Mouse (Mus musculus): ENCODE results near the gene Gm8947. TPM values are rescaled to one million over a fixed set of nuclear protein-coding genes. Genes with fewer than 3 reads are reported as not detected.
"Not testable (repeated sequence)": the region's sequence is repeated elsewhere in the genome, so short reads cannot be mapped to it uniquely, and the experiment has no call there.

Gene Gm8947
- polyA plus RNA-seq, 1 experiment: not detected

- not testable (repeated sequence) for H3K4me1 ChIP-seq (ENCODE audit: control insufficient read depth, insufficient read depth, insufficient read length, low read length); H3K4me3 ChIP-seq (ENCODE audit: insufficient read depth, low read depth, low read length); H3K27ac ChIP-seq (replicated peaks; ENCODE audit: low read depth, low read length)
Measured at GRCm38 (mm10) chr1:151203818-151204217, 11.6 kb downstream of the Gm8947 start, which contains the start of gene 3110040M04Rik. Gene 3110040M04Rik, plus strand, starts transcription at chr1:151204121.

GRCm38 (mm10) chr1:151208493-151208892 lies 16.3 kb downstream of the Gm8947 start:
- H3K27ac ChIP-seq (replicated peaks; ENCODE audit: low read depth, low read length): not testable (repeated sequence)

GRCm38 (mm10) chr1:151208944-151209343 lies 16.8 kb downstream of the Gm8947 start:
- H3K4me1 ChIP-seq (ENCODE audit: control insufficient read depth, insufficient read depth, insufficient read length, low read length); H3K4me3 ChIP-seq (ENCODE audit: insufficient read depth, low read depth, low read length); H3K27ac ChIP-seq (replicated peaks; ENCODE audit: low read depth, low read length): not testable (repeated sequence)

More at GRCm38 (mm10) chr1:151208493-151208892, 16.3 kb downstream of the Gm8947 start:
- H3K4me1 ChIP-seq (ENCODE audit: control insufficient read depth, insufficient read depth, insufficient read length, low read length); H3K4me3 ChIP-seq (ENCODE audit: insufficient read depth, low read depth, low read length): not testable (repeated sequence)

GRCm38 (mm10) chr1:151209824-151210355 lies 17.7 kb downstream of the Gm8947 start, which contains the start of gene Gm47996:
Gene Gm47996, plus strand, starts transcription at chr1:151210131.
- H3K4me1 ChIP-seq (ENCODE audit: control insufficient read depth, insufficient read depth, insufficient read length, low read length); H3K27ac ChIP-seq (replicated peaks; ENCODE audit: low read depth, low read length); H3K4me3 ChIP-seq (ENCODE audit: insufficient read depth, low read depth, low read length): not testable (repeated sequence)

- not testable (repeated sequence) for H3K4me1 ChIP-seq (ENCODE audit: control insufficient read depth, insufficient read depth, insufficient read length, low read length); H3K27ac ChIP-seq (replicated peaks; ENCODE audit: low read depth, low read length); H3K4me3 ChIP-seq (ENCODE audit: insufficient read depth, low read depth, low read length)
Measured at GRCm38 (mm10) chr1:151211666-151212065, 19.5 kb downstream of the Gm8947 start.

- Histone ChIP-seq H3K27ac (replicated peaks; ENCODE audit: low read depth, low read length) (no peak overlapping the region), H3K4me3 (ENCODE audit: insufficient read depth, low read depth, low read length) (no peak overlapping the region), H3K4me1 (ENCODE audit: control insufficient read depth, insufficient read depth, insufficient read length, low read length) (peaks cover 3% of the 10 kb centered on the region; the same call in 1 of the 2 replicates)
Measured at GRCm38 (mm10) chr1:151214862-151215261, 22.7 kb downstream of the Gm8947 start.

- peaks cover 3% of the 10 kb centered on the region; the same call in 1 of the 2 replicates for H3K4me1 ChIP-seq (ENCODE audit: control insufficient read depth, insufficient read depth, insufficient read length, low read length)
- no peak overlapping the region for H3K27ac ChIP-seq (replicated peaks; ENCODE audit: low read depth, low read length)
- no peak overlapping the region for H3K4me3 ChIP-seq (ENCODE audit: insufficient read depth, low read depth, low read length)
Measured at GRCm38 (mm10) chr1:151215985-151216384, 23.8 kb downstream of the Gm8947 start.

GRCm38 (mm10) chr1:151216417-151216816 lies 24.2 kb downstream of the Gm8947 start:
- H3K4me3 ChIP-seq (ENCODE audit: insufficient read depth, low read depth, low read length): no peak overlapping the region
- no peak overlapping the region for H3K27ac ChIP-seq (replicated peaks; ENCODE audit: low read depth, low read length)
- H3K4me1 ChIP-seq (ENCODE audit: control insufficient read depth, insufficient read depth, insufficient read length, low read length): peaks cover 3% of the 10 kb centered on the region; the same call in 1 of the 2 replicates

- Histone ChIP-seq H3K4me1 (ENCODE audit: control insufficient read depth, insufficient read depth, insufficient read length, low read length) (peaks cover 3% of the 10 kb centered on the region; the same call in 1 of the 2 replicates), H3K4me3 (ENCODE audit: insufficient read depth, low read depth, low read length) (no peak overlapping the region), H3K27ac (replicated peaks; ENCODE audit: low read depth, low read length) (no peak overlapping the region)
Measured at GRCm38 (mm10) chr1:151219045-151219444, 26.9 kb downstream of the Gm8947 start.

GRCm38 (mm10) chr1:151220098-151220497 lies 27.9 kb downstream of the Gm8947 start:
- Histone ChIP-seq H3K4me3 (ENCODE audit: insufficient read depth, low read depth, low read length) (no peak overlapping the region), H3K4me1 (ENCODE audit: control insufficient read depth, insufficient read depth, insufficient read length, low read length) (peaks cover 3% of the 10 kb centered on the region; the same call in 1 of the 2 replicates), H3K27ac (replicated peaks; ENCODE audit: low read depth, low read length) (no peak overlapping the region)

GRCm38 (mm10) chr1:151222561-151223267 lies 30.5 kb downstream of the Gm8947 start:
- no peak overlapping the region for H3K4me3 ChIP-seq (ENCODE audit: insufficient read depth, low read depth, low read length)
- no peak overlapping the region for H3K27ac ChIP-seq (replicated peaks; ENCODE audit: low read depth, low read length)
- H3K4me1 ChIP-seq (ENCODE audit: control insufficient read depth, insufficient read depth, insufficient read length, low read length): peaks cover 3% of the 10 kb centered on the region; the same call in 1 of the 2 replicates

- Histone ChIP-seq H3K4me1 (ENCODE audit: control insufficient read depth, insufficient read depth, insufficient read length, low read length) (no peaks in the 10 kb centered on the region), H3K4me3 (ENCODE audit: insufficient read depth, low read depth, low read length) (no peak overlapping the region), H3K27ac (replicated peaks; ENCODE audit: low read depth, low read length) (no peak overlapping the region)
Measured at GRCm38 (mm10) chr1:151223377-151223776, 31.2 kb downstream of the Gm8947 start.

- peaks cover 2% of the 10 kb centered on the region for H3K4me1 ChIP-seq (ENCODE audit: control insufficient read depth, insufficient read depth, insufficient read length, low read length)
- H3K27ac ChIP-seq (replicated peaks; ENCODE audit: low read depth, low read length): no peak overlapping the region
Measured at GRCm38 (mm10) chr1:151224536-151224935, 32.4 kb downstream of the Gm8947 start.

GRCm38 (mm10) chr1:151227506-151227905 lies 35.3 kb downstream of the Gm8947 start:
- no peak overlapping the region for H3K27ac ChIP-seq (replicated peaks; ENCODE audit: low read depth, low read length)
- H3K4me3 ChIP-seq (ENCODE audit: insufficient read depth, low read depth, low read length): no peak overlapping the region
- H3K4me1 ChIP-seq (ENCODE audit: control insufficient read depth, insufficient read depth, insufficient read length, low read length): peaks cover 2% of the 10 kb centered on the region

More at GRCm38 (mm10) chr1:151224536-151224935, 32.4 kb downstream of the Gm8947 start:
- no peak overlapping the region for H3K4me3 ChIP-seq (ENCODE audit: insufficient read depth, low read depth, low read length)

- Histone ChIP-seq H3K27ac (replicated peaks; ENCODE audit: low read depth, low read length) (0 out of 2 replicates have a peak overlapping the region, but pooled peaks have one; percentile 50), H3K4me1 (ENCODE audit: control insufficient read depth, insufficient read depth, insufficient read length, low read length) (peaks cover 2% of the 10 kb centered on the region), H3K4me3 (ENCODE audit: insufficient read depth, low read depth, low read length) (no peak overlapping the region)
Measured at GRCm38 (mm10) chr1:151228320-151228989, 36.3 kb downstream of the Gm8947 start.
